8 mouse cellular contexts compared by ENCODE assay signal in genomic region chr6:108784796-108785195, GRCm38 (mm10). TPM values are rescaled to one million over a fixed set of nuclear protein-coding genes. Genes with fewer than 3 reads are reported as not detected.
A peak's percentile ranks its signal among the peaks of the same experiment; 100 is the strongest.
DNase-seq lines count a peak whose midpoint lies in the region; ATAC-seq lines count a peak whose summit lies in the region.

No protein-coding gene starts in this region.

- peaks cover 17% of the 10 kb centered on the region for H3K4me1 ChIP-seq in forebrain, embryonic 10.5 days
- H3K4me1 ChIP-seq in forebrain, embryonic 11.5 days (replicated peaks; ENCODE audit: control insufficient read depth, insufficient read depth, low read length) = peaks cover 5% of the 10 kb centered on the region; the same call in 1 of the 2 replicates
- H3K4me1 ChIP-seq in forebrain, embryonic 14.5 days (ENCODE audit: control insufficient read depth, insufficient read depth, low read length) = peaks cover 13% of the 10 kb centered on the region
- peaks cover 18% of the 10 kb centered on the region for H3K4me1 ChIP-seq in limb, embryonic 15.5 days

- no peaks in the 10 kb centered on the region for H3K9me3 ChIP-seq in forebrain, embryonic 10.5 days
- H3K9me3 ChIP-seq in forebrain, embryonic 11.5 days (ENCODE audit: control insufficient read depth, low read length) = no peaks in the 10 kb centered on the region
- no peaks in the 10 kb centered on the region for H3K9me3 ChIP-seq in forebrain, embryonic 14.5 days (replicated peaks; ENCODE audit: control insufficient read depth, low read length)
- no peaks in the 10 kb centered on the region for H3K9me3 ChIP-seq in limb, embryonic 15.5 days

- no peak for DNase-seq in forebrain, embryonic 10.5 days (ENCODE audit: extremely low spot score, low spot score)
- DNase-seq in forebrain, embryonic 11.5 days (ENCODE audit: low spot score) = no peak
- peak; percentile 3 to 28 for DNase-seq in CD8-positive naive resting alpha-beta T cell, adult 2 months (ENCODE audit: low read depth in 2 of 2, low spot score in 2 of 2)
- no peak for DNase-seq in forebrain, embryonic 14.5 days (ENCODE audit: low spot score)
- DNase-seq in retina, embryonic 14.5 days (ENCODE audit: low spot score) = peak; percentile 9
- no peak for DNase-seq in cerebellum, postnatal 14 days
- no peak for DNase-seq in urinary bladder, adult 18-20 months (ENCODE audit: low spot score in 2 of 2)

- no peak for ATAC-seq in forebrain, embryonic 11.5 days (replicated peaks; ENCODE audit: low FRiP score)
- ATAC-seq in forebrain, embryonic 14.5 days = no peak
- ATAC-seq in limb, embryonic 15.5 days (ENCODE audit: insufficient number of reproducible peaks, low FRiP score, low TSS enrichment, low read depth) = no peak

- 86% methylated on average over 5 of the region's 5 CpGs for WGBS in forebrain, embryonic 10.5 days
- WGBS in forebrain, embryonic 11.5 days = 86% methylated on average over 5 of the region's 5 CpGs
- 81% methylated on average over 5 of the region's 5 CpGs for WGBS in forebrain, embryonic 14.5 days
- WGBS in limb, embryonic 15.5 days = 43% methylated on average over 5 of the region's 5 CpGs

- no peak overlapping the region for H3K4me2 ChIP-seq in forebrain, embryonic 11.5 days (ENCODE audit: low read depth, low read length, severe bottlenecking)
- peak overlapping the region; percentile 83 for H3K4me2 ChIP-seq in forebrain, embryonic 14.5 days (ENCODE audit: low read length)
- peak overlapping the region; percentile 76 for H3K4me2 ChIP-seq in limb, embryonic 15.5 days

- H3K27me3 ChIP-seq in forebrain, embryonic 10.5 days (ENCODE audit: poor library complexity, severe bottlenecking) = no peaks in the 10 kb centered on the region
- H3K27me3 ChIP-seq in forebrain, embryonic 11.5 days (ENCODE audit: control insufficient read depth, insufficient read depth, low read length) = no peaks in the 10 kb centered on the region
- no peaks in the 10 kb centered on the region for H3K27me3 ChIP-seq in forebrain, embryonic 14.5 days (replicated peaks; ENCODE audit: control insufficient read depth, insufficient read depth, low read length)
- H3K27me3 ChIP-seq in limb, embryonic 15.5 days = no peaks in the 10 kb centered on the region

- H3K36me3 ChIP-seq in forebrain, embryonic 10.5 days (replicated peaks) = no peaks in the 10 kb centered on the region
- H3K36me3 ChIP-seq in forebrain, embryonic 11.5 days (ENCODE audit: control insufficient read depth, insufficient read depth, low read length) = no peaks in the 10 kb centered on the region
- no peaks in the 10 kb centered on the region for H3K36me3 ChIP-seq in forebrain, embryonic 14.5 days (ENCODE audit: control insufficient read depth, insufficient read depth, low read length)
- H3K36me3 ChIP-seq in limb, embryonic 15.5 days = no peaks in the 10 kb centered on the region

- peak overlapping the region; percentile 99 for H3K4me3 ChIP-seq in forebrain, embryonic 10.5 days
- H3K4me3 ChIP-seq in forebrain, embryonic 11.5 days (ENCODE audit: low read depth, low read length) = no peak overlapping the region
- no peak overlapping the region for H3K4me3 ChIP-seq in forebrain, embryonic 14.5 days (ENCODE audit: low read depth, low read length)
- peak overlapping the region; percentile 100 for H3K4me3 ChIP-seq in limb, embryonic 15.5 days

- no peak overlapping the region for H3K27ac ChIP-seq in forebrain, embryonic 10.5 days
- H3K27ac ChIP-seq in forebrain, embryonic 11.5 days (ENCODE audit: low read depth, low read length) = no peak overlapping the region
- H3K27ac ChIP-seq in forebrain, embryonic 14.5 days (ENCODE audit: low read depth, low read length) = no peak overlapping the region
- no peak overlapping the region for H3K27ac ChIP-seq in limb, embryonic 15.5 days

- H3K9ac ChIP-seq in forebrain, embryonic 11.5 days (ENCODE audit: low read length) = no peak overlapping the region
- H3K9ac ChIP-seq in forebrain, embryonic 14.5 days (ENCODE audit: low read length) = peak overlapping the region; percentile 84; the same call in 1 of the 2 replicates
- no peak overlapping the region for H3K9ac ChIP-seq in limb, embryonic 15.5 days

RNA-seq across cellular contexts. Expression of gene Arl8b, which starts 1.9 kb away (rescaled TPM):
- polyA plus RNA-seq in forebrain, embryonic 10.5 days (2016; fragmentation: Nextera tagmentation; extraction: Ambion mirVana) = 62.6 and 64.6 TPM in 2 replicates
- polyA plus RNA-seq in forebrain, embryonic 11.5 days (2014; fragmentation: Nextera tagmentation; extraction: Ambion mirVana) = 78.4 and 79.5 TPM in 2 replicates
- 93.8 and 103 TPM in 2 replicates for polyA plus RNA-seq in forebrain, embryonic 14.5 days (2014; fragmentation: Nextera tagmentation; extraction: Ambion mirVana)
- 79.3 and 85.7 TPM in 2 replicates for polyA plus RNA-seq in limb, embryonic 15.5 days (2015; fragmentation: Nextera tagmentation; extraction: Ambion mirVana)

RNA-seq across cellular contexts. Expression of gene Edem1, which starts 43.6 kb away (rescaled TPM):
- 16.4 and 20.0 TPM in 2 replicates for polyA plus RNA-seq in forebrain, embryonic 10.5 days (2016; fragmentation: Nextera tagmentation; extraction: Ambion mirVana)
- 23.0 and 32.5 TPM in 2 replicates for polyA plus RNA-seq in forebrain, embryonic 11.5 days (2014; fragmentation: Nextera tagmentation; extraction: Ambion mirVana)
- polyA plus RNA-seq in forebrain, embryonic 14.5 days (2014; fragmentation: Nextera tagmentation; extraction: Ambion mirVana) = 7.5 and 11.4 TPM in 2 replicates
- polyA plus RNA-seq in limb, embryonic 15.5 days (2015; fragmentation: Nextera tagmentation; extraction: Ambion mirVana) = 14.4 and 19.5 TPM in 2 replicates

Comparison
In these comparisons a context has a peak if more than half of its experiments do, and no peak if none do; other contexts are left out.
1. H3K4me3 ChIP-seq: peak in forebrain, embryonic 10.5 days (single experiment) and limb, embryonic 15.5 days (single experiment); none in forebrain, embryonic 11.5 days (single experiment) and forebrain, embryonic 14.5 days (single experiment).
2. DNase-seq: peak in CD8-positive naive resting alpha-beta T cell, adult 2 months (2 of 2) and retina, embryonic 14.5 days (single experiment); none in forebrain, embryonic 10.5 days (single experiment), forebrain, embryonic 11.5 days (single experiment), forebrain, embryonic 14.5 days (single experiment), cerebellum, postnatal 14 days (0 of 2) and urinary bladder, adult 18-20 months (0 of 2).